Mouse (Mus musculus): Measurements from ENCODE around the gene Dguok. TPM values are rescaled to one million over a fixed set of nuclear protein-coding genes. Genes with fewer than 3 reads are reported as not detected.

Dguok gene
- total and polyA plus RNA-seq, 3 experiments, result 8.7 to 16.7 (median 11.5) TPM

- Histone ChIP-seq H3K9ac (ENCODE audit: insufficient read depth, low read depth) (no peak overlapping the region), H3K4me3 (replicated peaks in 1 of 3; ENCODE audit: low read depth in 2 of 3, low read length in 2 of 3, poor library complexity in 1 of 3) (no peak overlapping the region), H3K27me3 (replicated peaks) (no peaks in the 10 kb centered on the region), H3K4me2 (ENCODE audit: insufficient read depth, low read depth, poor library complexity, severe bottlenecking) (no peak overlapping the region), H3K9me3 (replicated peaks; ENCODE audit: low read length) (no peaks in the 10 kb centered on the region), H3K27ac (ENCODE audit: insufficient read depth, low read depth) (no peak overlapping the region), H3K36me3 (replicated peaks in 1 of 2; ENCODE audit: control insufficient read depth in 1 of 2, insufficient read depth in 1 of 2, low read length in 1 of 2) (peaks cover 12 to 75% of the 10 kb centered on the region in 2 experiments), H3K4me1 (ENCODE audit: control insufficient read depth in 1 of 2, insufficient read depth in 2 of 2) (peaks cover 0 to 19% of the 10 kb centered on the region in 2 experiments; a peak in 2 of 4 replicates), H3K79me2 (replicated peaks; ENCODE audit: control insufficient read depth, extremely low read depth, insufficient read depth, poor library complexity, severe bottlenecking) (no peaks in the 10 kb centered on the region)
- no peak for TF ChIP-seq JUND (conservative IDR thresholded peaks at IDR 0.05; ENCODE audit: low read depth, low read length)
- TF ChIP-seq POLR2A (IDR thresholded peaks at IDR 0.05; ENCODE audit: low read depth, low read length), result no peak
- TF ChIP-seq MXI1 (IDR thresholded peaks at IDR 0.05; ENCODE audit: low read depth, low read length), result no peak
- TF ChIP-seq IRF4 (IDR thresholded peaks at IDR 0.05; ENCODE audit: low read depth, low read length), result no peak
- TF ChIP-seq CHD1 (IDR thresholded peaks at IDR 0.05; ENCODE audit: low read depth, low read length), result no peak
- no peak for TF ChIP-seq CHD2 (IDR thresholded peaks at IDR 0.05; ENCODE audit: low read length)
- TF ChIP-seq USF1 (IDR thresholded peaks at IDR 0.05; ENCODE audit: low read depth, low read length), result no peak
- no peak for TF ChIP-seq GABPA (IDR thresholded peaks at IDR 0.05; ENCODE audit: insufficient replicate concordance, low read depth, low read length)
- TF ChIP-seq USF2 (conservative IDR thresholded peaks at IDR 0.05; ENCODE audit: low read depth, low read length), result no peak
- TF ChIP-seq UBTF (IDR thresholded peaks at IDR 0.05; ENCODE audit: low read depth, low read length), result no peak
- TF ChIP-seq MAX (IDR thresholded peaks at IDR 0.05; ENCODE audit: low read length), result no peak
- dilution Hi-C loops (cut with MboI; ENCODE audit: extremely low pct_ligation_motif_present, extremely low pct_unique_long_range_greater_than_20kb, low sequenced_read_pairs), result no loop called here
- in situ Hi-C loops (cut with MboI; ENCODE audit: low pct_ligation_motif_present, low pct_unique_long_range_greater_than_20kb, low sequenced_read_pairs), result no loop called here
- DNase-seq (ENCODE audit: extremely low read depth), result no peak
Observed at GRCm38 (mm10) chr6:83490622-83491021, 16.1 kb downstream of the Dguok start.

- Histone ChIP-seq H3K27ac (ENCODE audit: insufficient read depth, low read depth) (no peak overlapping the region), H3K27me3 (replicated peaks) (no peaks in the 10 kb centered on the region), H3K9me3 (replicated peaks; ENCODE audit: low read length) (no peaks in the 10 kb centered on the region), H3K79me2 (replicated peaks; ENCODE audit: control insufficient read depth, extremely low read depth, insufficient read depth, poor library complexity, severe bottlenecking) (no peaks in the 10 kb centered on the region), H3K4me1 (ENCODE audit: control insufficient read depth in 1 of 2, insufficient read depth in 2 of 2) (peaks cover 2 to 30% of the 10 kb centered on the region in 2 experiments), H3K4me3 (replicated peaks in 1 of 3; ENCODE audit: low read depth in 2 of 3, low read length in 2 of 3, poor library complexity in 1 of 3) (no peak overlapping the region), H3K9ac (ENCODE audit: insufficient read depth, low read depth) (no peak overlapping the region), H3K36me3 (replicated peaks in 1 of 2; ENCODE audit: control insufficient read depth in 1 of 2, insufficient read depth in 1 of 2, low read length in 1 of 2) (peaks cover 10 to 72% of the 10 kb centered on the region in 2 experiments), H3K4me2 (ENCODE audit: insufficient read depth, low read depth, poor library complexity, severe bottlenecking) (no peak overlapping the region)
- DNase-seq (ENCODE audit: extremely low read depth), result no peak
- dilution Hi-C loops (cut with MboI; ENCODE audit: extremely low pct_ligation_motif_present, extremely low pct_unique_long_range_greater_than_20kb, low sequenced_read_pairs) (no loop called here), in situ Hi-C loops (cut with MboI; ENCODE audit: low pct_ligation_motif_present, low pct_unique_long_range_greater_than_20kb, low sequenced_read_pairs) (no loop called here)
- TF ChIP-seq ZC3H11A (IDR thresholded peaks at IDR 0.05; ENCODE audit: low read depth, low read length) (no peak), ELF1 (IDR thresholded peaks at IDR 0.05; ENCODE audit: low read depth, low read length) (no peak), ZKSCAN1 (IDR thresholded peaks at IDR 0.05; ENCODE audit: borderline replicate concordance, low read depth, low read length) (no peak)
Observed at GRCm38 (mm10) chr6:83488200-83488599, 18.6 kb downstream of the Dguok start.

GRCm38 (mm10) chr6:83487298-83487697, 19.5 kb downstream of the Dguok start:
- in situ Hi-C loops (cut with MboI; ENCODE audit: low pct_ligation_motif_present, low pct_unique_long_range_greater_than_20kb, low sequenced_read_pairs), result no loop called here
- H3K27ac ChIP-seq (ENCODE audit: insufficient read depth, low read depth), result no peak overlapping the region
- no peak for DNase-seq (ENCODE audit: extremely low read depth)

More at GRCm38 (mm10) chr6:83487298-83487697, 19.5 kb downstream of the Dguok start:
- Histone ChIP-seq H3K36me3 (replicated peaks in 1 of 2; ENCODE audit: control insufficient read depth in 1 of 2, insufficient read depth in 1 of 2, low read length in 1 of 2) (peaks cover 10 to 69% of the 10 kb centered on the region in 2 experiments), H3K27me3 (replicated peaks) (no peaks in the 10 kb centered on the region), H3K4me1 (ENCODE audit: control insufficient read depth in 1 of 2, insufficient read depth in 2 of 2) (peaks cover 11 to 39% of the 10 kb centered on the region in 2 experiments), H3K9me3 (replicated peaks; ENCODE audit: low read length) (no peaks in the 10 kb centered on the region), H3K79me2 (replicated peaks; ENCODE audit: control insufficient read depth, extremely low read depth, insufficient read depth, poor library complexity, severe bottlenecking) (no peaks in the 10 kb centered on the region), H3K4me3 (replicated peaks in 1 of 3; ENCODE audit: low read depth in 2 of 3, low read length in 2 of 3, poor library complexity in 1 of 3) (no peak overlapping the region), H3K9ac (ENCODE audit: insufficient read depth, low read depth) (no peak overlapping the region), H3K4me2 (ENCODE audit: insufficient read depth, low read depth, poor library complexity, severe bottlenecking) (no peak overlapping the region)
- dilution Hi-C loops (cut with MboI; ENCODE audit: extremely low pct_ligation_motif_present, extremely low pct_unique_long_range_greater_than_20kb, low sequenced_read_pairs), result no loop called here
- no peak for TF ChIP-seq JUND (conservative IDR thresholded peaks at IDR 0.05; ENCODE audit: low read depth, low read length)
- no peak for TF ChIP-seq ETS1 (conservative IDR thresholded peaks at IDR 0.05; ENCODE audit: low read depth, low read length)
- TF ChIP-seq MYC (IDR thresholded peaks at IDR 0.05; ENCODE audit: low read depth, low read length), result no peak
- no peak for TF ChIP-seq CHD2 (IDR thresholded peaks at IDR 0.05; ENCODE audit: low read length)
- TF ChIP-seq SMC3 (IDR thresholded peaks at IDR 0.05; ENCODE audit: low read depth, low read length), result no peak
- no peak for TF ChIP-seq USF2 (conservative IDR thresholded peaks at IDR 0.05; ENCODE audit: low read depth, low read length)
- no peak for TF ChIP-seq NRF1 (IDR thresholded peaks at IDR 0.05; ENCODE audit: low read depth, low read length)
- no peak for TF ChIP-seq IRF4 (IDR thresholded peaks at IDR 0.05; ENCODE audit: low read depth, low read length)
- TF ChIP-seq RCOR1 (conservative IDR thresholded peaks at IDR 0.05; ENCODE audit: low read depth, low read length), result no peak
- TF ChIP-seq MXI1 (IDR thresholded peaks at IDR 0.05; ENCODE audit: low read depth, low read length), result no peak
- no peak for TF ChIP-seq CTCF (conservative IDR thresholded peaks at IDR 0.05 in 1 of 2, IDR thresholded peaks at IDR 0.05 in 1 of 2; ENCODE audit: low read depth in 2 of 2, low read length in 2 of 2)

Measured in CH12.LX (cell line).